Mouse (Mus musculus) c-Kit-negative CD71-positive TER-119-positive erythroid progenitor cells, embryonic 14.5 days (primary cell): ENCODE results near the gene Vmn2r36.
"Not testable (repeated sequence)": the region's sequence is repeated elsewhere in the genome, so short reads cannot be mapped to it uniquely, and the experiment has no call there.

ENCODE experiments used
- DNase-seq: peaks from one replicate; pipeline ENCODE4 v3.0.0-alpha.2; 2013; ENCODE audit warnings: low read depth, low spot score

The Vmn2r36 gene

GRCm38 (mm10) chr7:7902395-7902794 is at the start of gene Vmn2r36:
Vmn2r36 (minus strand) TSS chr7:7902495.
- not testable (repeated sequence) for DNase-seq
